Mouse (Mus musculus) bone marrow, adult 2 months (tissue): ENCODE measurements around the gene Gdf10.

Source experiments
- CTCF ChIP-seq: fragments of 200-500 bp; IDR thresholded peaks from 2 replicates; pipeline ENCODE4 v1.5.1; 2011; ENCODE audit warnings: low read length, control low read depth; ENCODE audit not compliant: control insufficient read depth, insufficient read depth
- POLR2A ChIP-seq: fragments of 200-500 bp; IDR thresholded peaks from 2 replicates; pipeline ENCODE4 v1.6.1; 2011; ENCODE audit warnings: low read depth, mild to moderate bottlenecking, control low read depth, low read length, borderline replicate concordance; ENCODE audit not compliant: control insufficient read depth

GRCm38 (mm10) chr14:33902783-33903182, 20.6 kb upstream of the Gdf10 start:
- TF ChIP-seq POLR2A (no peak), CTCF (no peak)
